Mouse (Mus musculus): Measurements from ENCODE around the gene Man2a1.

GRCm38 (mm10) chr17:64746637-64747225, 146.2 kb downstream of the Man2a1 start:
- no peak for TF ChIP-seq CTCF (IDR thresholded peaks at IDR 0.05; ENCODE audit: borderline replicate concordance, insufficient read depth, low read length)
- TF ChIP-seq POLR2A (IDR thresholded peaks at IDR 0.05; ENCODE audit: low read depth, low read length): no peak

Data from embryonic fibroblast, embryonic 13.5 days (primary cell).